Mouse (Mus musculus): ENCODE results near the gene Cbr1. TPM values are rescaled to one million over a fixed set of nuclear protein-coding genes. Genes with fewer than 3 reads are reported as not detected.

Gene Cbr1
- 76.3 and 96.9 TPM in 2 replicates for total RNA-seq (2014; rRNA removed)
- 113 and 119 TPM in 2 replicates for polyA plus RNA-seq (2015; fragmentation: Nextera tagmentation; extraction: Ambion mirVana)

GRCm38 (mm10) chr16:93605553-93605952, at the start of gene Cbr1:
Gene Cbr1 (plus strand): TSS chr16:93605853.
- Histone ChIP-seq H3K4me2 (ENCODE audit: low read depth, low read length) (peak within 1 kb of the TSS; percentile 87), H3K27ac (peak within 1 kb of the TSS; percentile 93; the same call in 1 of the 2 replicates), H3K27me3 (ENCODE audit: insufficient read depth, low read length) (no peaks in the 10 kb centered on the region), H3K36me3 (ENCODE audit: insufficient read depth, low read length) (no peaks in the 10 kb centered on the region), H3K4me1 (ENCODE audit: insufficient read depth, low read length) (0 out of 2 replicates have a peak, but pooled peaks cover 5% of the 10 kb centered on the region), H3K4me3 (ENCODE audit: low read length) (peak within 1 kb of the TSS; percentile 44), H3K9ac (replicated peaks; ENCODE audit: low read length) (peak within 1 kb of the TSS; percentile 61; the same call in 1 of the 2 replicates), H3K9me3 (ENCODE audit: low read length) (no peaks in the 10 kb centered on the region)
- DNase-seq (ENCODE audit: low spot score) (no peak), ATAC-seq (no peak)
- WGBS, result 50% methylated on average over 4 of the region's 4 CpGs
- no peak for TF ChIP-seq CTCF (IDR thresholded peaks at IDR 0.05; ENCODE audit: low read depth)

- Histone ChIP-seq H3K36me3 (ENCODE audit: insufficient read depth, low read length) (no peaks in the 10 kb centered on the region), H3K4me2 (ENCODE audit: low read depth, low read length) (no peak overlapping the region), H3K4me1 (ENCODE audit: insufficient read depth, low read length) (no peaks in the 10 kb centered on the region), H3K27ac (no peak overlapping the region), H3K4me3 (ENCODE audit: low read length) (no peak overlapping the region), H3K27me3 (ENCODE audit: insufficient read depth, low read length) (no peaks in the 10 kb centered on the region), H3K9me3 (ENCODE audit: low read length) (no peaks in the 10 kb centered on the region), H3K9ac (replicated peaks; ENCODE audit: low read length) (no peak overlapping the region)
- 69% methylated on average over 8 of the region's 8 CpGs for WGBS
- TF ChIP-seq CTCF (IDR thresholded peaks at IDR 0.05; ENCODE audit: low read depth), result no peak
- ATAC-seq (no peak), DNase-seq (ENCODE audit: low spot score) (no peak)
Observed at GRCm38 (mm10) chr16:93557646-93558045, 48.0 kb upstream of the Cbr1 start.

- H3K9ac ChIP-seq (replicated peaks; ENCODE audit: low read length), result no peak overlapping the region
- no peaks in the 10 kb centered on the region for H3K4me1 ChIP-seq (ENCODE audit: insufficient read depth, low read length)
- DNase-seq (ENCODE audit: low spot score) (no peak), ATAC-seq (no peak)
- H3K36me3 ChIP-seq (ENCODE audit: insufficient read depth, low read length), result no peaks in the 10 kb centered on the region
- no peak overlapping the region for H3K4me2 ChIP-seq (ENCODE audit: low read depth, low read length)
- no peak for TF ChIP-seq CTCF (IDR thresholded peaks at IDR 0.05; ENCODE audit: low read depth)
- H3K27me3 ChIP-seq (ENCODE audit: insufficient read depth, low read length), result no peaks in the 10 kb centered on the region
- 19% methylated on average over 12 of the region's 12 CpGs for whole genome bisulfite sequencing
- H3K27ac ChIP-seq, result no peak overlapping the region
- no peak overlapping the region for H3K4me3 ChIP-seq (ENCODE audit: low read length)
- no peaks in the 10 kb centered on the region for H3K9me3 ChIP-seq (ENCODE audit: low read length)
Observed at GRCm38 (mm10) chr16:93558499-93558898, 47.2 kb upstream of the Cbr1 start.

- no peaks in the 10 kb centered on the region for H3K36me3 ChIP-seq (ENCODE audit: insufficient read depth, low read length)
- H3K4me1 ChIP-seq (ENCODE audit: insufficient read depth, low read length), result no peaks in the 10 kb centered on the region
- no peak for TF ChIP-seq CTCF (IDR thresholded peaks at IDR 0.05; ENCODE audit: low read depth)
- H3K27me3 ChIP-seq (ENCODE audit: insufficient read depth, low read length), result no peaks in the 10 kb centered on the region
- no peak overlapping the region for H3K4me3 ChIP-seq (ENCODE audit: low read length)
- ATAC-seq (no peak), DNase-seq (ENCODE audit: low spot score) (no peak)
- no peak overlapping the region for H3K9ac ChIP-seq (replicated peaks; ENCODE audit: low read length)
- no peaks in the 10 kb centered on the region for H3K9me3 ChIP-seq (ENCODE audit: low read length)
- no peak overlapping the region for H3K27ac ChIP-seq
- H3K4me2 ChIP-seq (ENCODE audit: low read depth, low read length), result no peak overlapping the region
- 95% methylated on average over 6 of the region's 6 CpGs for WGBS
Observed at GRCm38 (mm10) chr16:93572383-93572782, 33.3 kb upstream of the Cbr1 start.

GRCm38 (mm10) chr16:93573434-93573833, 32.2 kb upstream of the Cbr1 start:
- no peak overlapping the region for H3K9ac ChIP-seq (replicated peaks; ENCODE audit: low read length)
- DNase-seq (ENCODE audit: low spot score) (no peak), ATAC-seq (no peak)
- no peak overlapping the region for H3K4me3 ChIP-seq (ENCODE audit: low read length)
- no peak for TF ChIP-seq CTCF (IDR thresholded peaks at IDR 0.05; ENCODE audit: low read depth)
- no peaks in the 10 kb centered on the region for H3K27me3 ChIP-seq (ENCODE audit: insufficient read depth, low read length)
- no peaks in the 10 kb centered on the region for H3K9me3 ChIP-seq (ENCODE audit: low read length)
- no peaks in the 10 kb centered on the region for H3K36me3 ChIP-seq (ENCODE audit: insufficient read depth, low read length)
- 97% methylated on average over 5 of the region's 5 CpGs for WGBS
- H3K27ac ChIP-seq, result no peak overlapping the region
- no peak overlapping the region for H3K4me2 ChIP-seq (ENCODE audit: low read depth, low read length)
- no peaks in the 10 kb centered on the region for H3K4me1 ChIP-seq (ENCODE audit: insufficient read depth, low read length)

GRCm38 (mm10) chr16:93574521-93575191, 31.0 kb upstream of the Cbr1 start:
- DNase-seq (ENCODE audit: low spot score), result no peak
- no peaks in the 10 kb centered on the region for H3K36me3 ChIP-seq (ENCODE audit: insufficient read depth, low read length)
- no peak for TF ChIP-seq CTCF (IDR thresholded peaks at IDR 0.05; ENCODE audit: low read depth)
- no peak overlapping the region for H3K27ac ChIP-seq
- H3K9me3 ChIP-seq (ENCODE audit: low read length), result no peaks in the 10 kb centered on the region
- no peaks in the 10 kb centered on the region for H3K4me1 ChIP-seq (ENCODE audit: insufficient read depth, low read length)
- 54% methylated on average over 18 of the region's 18 CpGs for WGBS
- H3K27me3 ChIP-seq (ENCODE audit: insufficient read depth, low read length), result no peaks in the 10 kb centered on the region
- H3K4me3 ChIP-seq (ENCODE audit: low read length), result no peak overlapping the region
- H3K9ac ChIP-seq (replicated peaks; ENCODE audit: low read length), result no peak overlapping the region
- ATAC-seq, result 0 out of 2 replicates have a peak, but pooled peaks have one; percentile 16
- H3K4me2 ChIP-seq (ENCODE audit: low read depth, low read length), result no peak overlapping the region

GRCm38 (mm10) chr16:93575574-93575973, 30.1 kb upstream of the Cbr1 start:
- no peak overlapping the region for H3K4me2 ChIP-seq (ENCODE audit: low read depth, low read length)
- H3K4me1 ChIP-seq (ENCODE audit: insufficient read depth, low read length), result no peaks in the 10 kb centered on the region
- no peak overlapping the region for H3K4me3 ChIP-seq (ENCODE audit: low read length)
- WGBS, result 82% methylated on average over 5 of the region's 5 CpGs
- no peaks in the 10 kb centered on the region for H3K27me3 ChIP-seq (ENCODE audit: insufficient read depth, low read length)
- ATAC-seq (no peak), DNase-seq (ENCODE audit: low spot score) (no peak)
- no peaks in the 10 kb centered on the region for H3K36me3 ChIP-seq (ENCODE audit: insufficient read depth, low read length)
- H3K27ac ChIP-seq, result no peak overlapping the region
- TF ChIP-seq CTCF (IDR thresholded peaks at IDR 0.05; ENCODE audit: low read depth), result no peak
- H3K9me3 ChIP-seq (ENCODE audit: low read length), result no peaks in the 10 kb centered on the region
- H3K9ac ChIP-seq (replicated peaks; ENCODE audit: low read length), result no peak overlapping the region
